Mouse (Mus musculus) intestine, embryonic 16.5 days (tissue): ENCODE measurements around the gene Mis18bp1. TPM values are rescaled to one million over a fixed set of nuclear protein-coding genes. Genes with fewer than 3 reads are reported as not detected.
A peak's percentile ranks its signal among the peaks of the same experiment; 100 is the strongest.
"Not testable (repeated sequence)": the region's sequence is repeated elsewhere in the genome, so short reads cannot be mapped to it uniquely, and the experiment has no call there.

Experiments used
- ATAC-seq: fragments of 200-750 bp; cut with Nextera tagmentation; 2 replicates; pipeline ENCODE4 v1.8.0; 2017; ENCODE audit warnings: moderate TSS enrichment, moderate library complexity
- H3K27ac ChIP-seq: fragments of 300-500 bp; sonication (generic); 2 replicates; pipeline ENCODE4 v1.5.1; 2014; ENCODE audit warnings: mild to moderate bottlenecking, low read length
- H3K27me3 ChIP-seq: fragments of 300-500 bp; sonication (generic); replicated peaks from 2 replicates; pipeline ENCODE4 v1.6.1; 2014; ENCODE audit warnings: low read length, control low read depth, mixed read lengths; ENCODE audit not compliant: control insufficient read depth, insufficient read depth
- H3K36me3 ChIP-seq: fragments of 300-500 bp; sonication (generic); 2 replicates; pipeline ENCODE4 v1.6.1; 2014; ENCODE audit warnings: low read length, control low read depth; ENCODE audit not compliant: control insufficient read depth, insufficient read depth
- H3K4me1 ChIP-seq: fragments of 300-500 bp; sonication (generic); 2 replicates; pipeline ENCODE4 v1.6.1; 2014; ENCODE audit warnings: low read length, control low read depth, mixed read lengths; ENCODE audit not compliant: control insufficient read depth, insufficient read depth
- H3K4me2 ChIP-seq: fragments of 300-500 bp; sonication (generic); 2 replicates; pipeline ENCODE4 v1.6.1; 2014; ENCODE audit warnings: low read depth, low read length, control low read depth
- H3K4me3 ChIP-seq: fragments of 300-500 bp; sonication (generic); 2 replicates; pipeline ENCODE4 v1.5.1; 2014; ENCODE audit warnings: mild to moderate bottlenecking, low read length
- H3K9ac ChIP-seq: fragments of 300-500 bp; sonication (generic); 2 replicates; pipeline ENCODE4 v1.6.1; 2014; ENCODE audit warnings: low read depth, low read length
- H3K9me3 ChIP-seq: fragments of 300-500 bp; sonication (generic); 2 replicates; pipeline ENCODE4 v1.6.1; 2016; ENCODE audit warnings: low read length, control low read depth; ENCODE audit not compliant: control insufficient read depth
- WGBS: fragments of 180-500 bp; shearing (Covaris S2); extraction: QIAGEN DNeasy Blood & Tissue Kit; methylation state at CpG from one replicate; pipeline ENCODE4 v1.1.7; 2014; 5-methylcytosine and 5-hydroxymethylcytosine counted together
- polyA plus RNA-seq: library from polyadenylated mRNA; unstranded; fragments of >200 nt; fragmentation: Nextera tagmentation; extraction: Ambion mirVana; gene quantifications from 2 replicates; pipeline ENCODE4 v1.2.1, GENCODE M21; 2015

Gene Mis18bp1
- 31.8 and 37.5 TPM in 2 replicates for polyA plus RNA-seq

DNA sequence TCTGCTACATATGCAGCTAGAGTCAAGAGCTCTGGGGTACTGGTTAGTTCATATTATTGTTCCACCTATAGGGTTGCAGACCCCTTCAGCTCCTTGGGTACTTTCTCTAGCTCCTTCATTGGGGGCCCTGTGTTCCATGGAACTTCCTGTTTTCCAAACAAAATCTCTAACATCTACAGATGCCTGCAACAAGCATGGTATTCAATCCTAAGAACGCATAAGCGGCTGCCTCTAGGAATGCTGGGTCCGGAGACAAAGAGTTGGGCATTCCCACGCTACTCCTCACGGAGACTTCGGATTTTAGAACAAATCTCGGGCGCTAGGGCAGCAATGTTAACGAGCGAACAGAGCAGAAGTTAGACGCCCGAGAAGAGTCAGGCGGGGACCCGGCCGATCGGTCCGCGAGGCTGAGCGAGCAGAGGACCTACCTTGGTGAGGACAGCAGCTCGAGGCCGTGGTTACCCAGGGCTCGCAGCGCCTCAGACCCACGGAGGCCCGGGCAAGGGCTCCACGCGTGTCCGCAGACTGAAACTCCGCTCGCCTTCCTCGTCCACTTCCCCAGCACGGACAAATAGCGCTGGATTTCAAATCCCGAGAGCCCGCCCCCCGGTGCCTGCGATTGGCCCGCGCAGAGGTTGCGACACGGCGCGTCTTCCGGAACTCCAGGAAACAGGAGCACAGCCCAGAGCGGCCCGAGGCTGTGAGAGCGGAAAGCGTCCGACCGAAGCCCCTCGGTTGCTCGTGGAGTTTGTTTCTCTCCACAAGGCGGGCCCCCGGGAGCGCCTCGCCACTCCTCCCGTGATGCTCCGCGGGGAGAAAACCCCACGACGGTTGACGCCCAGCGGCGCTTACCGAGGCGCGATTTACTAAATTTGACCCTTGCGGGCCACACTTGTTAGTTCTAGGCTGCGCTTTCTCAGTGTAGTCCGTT, at the start of gene Mis18bp1:
Mis18bp1 (minus strand) TSS at position 584 of the 931 bp plus-strand sequence.
- WGBS: under 1% methylated on average over 70 of the region's 70 CpGs
- H3K9ac ChIP-seq: peak within 1 kb of the TSS; percentile 85
- peak within 1 kb of the TSS; percentile 94 for H3K27ac ChIP-seq
- H3K27me3 ChIP-seq: no peaks in the 10 kb centered on the region
- peak; percentile 100 for ATAC-seq
- no peaks in the 10 kb centered on the region for H3K36me3 ChIP-seq
- H3K4me2 ChIP-seq: peak within 1 kb of the TSS; percentile 54
- H3K4me3 ChIP-seq: peak within 1 kb of the TSS; percentile 90
- H3K4me1 ChIP-seq: peaks cover 10% of the 10 kb centered on the region
- no peaks in the 10 kb centered on the region for H3K9me3 ChIP-seq

DNA sequence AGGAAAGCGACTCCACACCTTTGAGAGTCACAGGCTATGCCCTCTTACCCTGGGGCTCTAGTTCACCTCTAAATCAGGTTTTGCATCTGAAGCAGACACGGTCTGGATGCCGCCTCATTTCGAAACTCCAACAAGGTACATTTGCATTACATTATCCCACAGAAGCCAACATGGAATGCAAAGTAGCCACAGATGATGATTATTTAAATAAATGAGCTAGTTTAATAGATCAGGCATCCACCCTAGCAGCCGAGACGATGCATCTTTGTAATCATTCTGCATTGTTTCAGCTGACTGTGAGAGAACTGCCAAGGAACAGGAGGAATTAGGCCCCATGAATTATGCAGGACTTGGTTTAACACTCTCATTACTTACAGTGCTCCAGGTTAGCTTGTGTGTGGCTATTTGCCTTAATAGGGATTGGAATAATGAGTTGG, 44.0 kb upstream of the Mis18bp1 start:
- WGBS: 84% methylated on average over 6 of the region's 6 CpGs
- Histone ChIP-seq H3K36me3 (no peaks in the 10 kb centered on the region), H3K4me3 (no peak overlapping the region), H3K4me1 (no peaks in the 10 kb centered on the region), H3K4me2 (no peak overlapping the region), H3K27ac (no peak overlapping the region), H3K27me3 (no peaks in the 10 kb centered on the region), H3K9ac (no peak overlapping the region), H3K9me3 (no peaks in the 10 kb centered on the region)
- ATAC-seq: no peak

DNA sequence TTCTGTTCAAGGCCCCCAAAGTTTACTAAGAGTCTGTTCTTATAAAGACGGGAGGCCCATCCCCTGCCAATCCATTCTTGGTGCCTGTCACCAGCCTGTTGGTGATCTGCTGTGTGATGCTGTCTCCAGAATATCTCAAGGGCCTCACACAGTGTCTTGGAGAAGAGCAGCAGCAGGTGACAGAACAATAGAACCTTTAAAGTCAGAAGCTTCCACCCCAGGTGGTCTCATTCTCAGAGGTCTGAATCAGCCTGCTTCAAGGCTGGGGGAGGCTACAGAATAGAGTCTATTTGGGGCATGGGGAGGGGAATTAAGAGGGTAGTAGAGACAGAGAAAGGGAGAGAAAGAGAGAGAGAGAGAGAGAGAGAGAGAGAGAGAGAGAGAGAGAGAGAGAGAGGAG, 34.0 kb upstream of the Mis18bp1 start:
- Histone ChIP-seq H3K9ac (no peak overlapping the region), H3K4me1 (no peaks in the 10 kb centered on the region), H3K4me2 (no peak overlapping the region), H3K36me3 (no peaks in the 10 kb centered on the region), H3K27me3 (no peaks in the 10 kb centered on the region), H3K4me3 (no peak overlapping the region), H3K9me3 (no peaks in the 10 kb centered on the region), H3K27ac (no peak overlapping the region)
- 82% methylated on average over 1 of the region's 1 CpGs for WGBS
- ATAC-seq: no peak

DNA sequence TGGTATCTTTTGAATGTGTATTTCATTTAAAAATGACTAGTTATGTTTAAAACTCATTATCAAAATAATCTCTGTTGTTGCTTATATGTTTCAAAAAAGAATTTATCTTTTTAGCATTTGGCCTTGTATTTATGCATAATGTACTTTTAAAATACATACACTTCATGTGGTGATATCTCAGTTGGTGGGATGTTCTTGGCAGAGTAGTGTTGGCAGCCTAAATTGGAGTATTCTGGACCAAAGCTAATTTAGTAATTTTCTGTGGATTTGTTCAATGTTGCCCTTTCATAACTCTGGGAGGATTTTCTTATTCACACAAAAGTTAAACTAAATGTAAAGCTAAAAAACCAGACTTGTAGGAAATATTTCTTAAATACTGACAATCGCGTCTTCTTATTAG, 29.4 kb upstream of the Mis18bp1 start:
- H3K36me3 ChIP-seq: no peaks in the 10 kb centered on the region
- H3K9me3 ChIP-seq: no peaks in the 10 kb centered on the region
- ATAC-seq: no peak

DNA sequence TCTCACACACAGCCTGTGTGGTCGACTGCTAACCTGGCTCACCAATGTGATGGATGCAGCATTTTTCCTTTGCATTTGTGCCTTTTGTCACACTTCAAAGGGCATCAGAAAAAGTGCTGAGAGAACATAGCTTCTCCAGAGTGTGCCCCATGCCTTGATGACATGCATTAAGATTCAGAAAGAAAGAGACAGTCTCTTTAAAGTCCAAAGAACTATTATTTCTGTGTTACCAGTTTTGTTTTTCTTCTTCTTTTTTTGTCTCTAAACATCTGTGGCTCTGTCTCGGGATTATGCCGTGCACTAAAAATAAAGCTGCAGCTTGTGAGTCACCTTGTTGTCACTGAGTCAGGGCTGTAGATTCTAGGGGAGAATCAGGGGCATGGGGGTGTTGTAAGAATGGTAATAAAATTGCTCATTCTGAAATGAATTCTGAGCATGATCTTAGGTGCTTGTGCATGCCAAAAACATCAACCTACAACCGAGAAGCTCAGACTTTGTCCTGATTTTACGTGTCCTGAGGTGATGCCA, 21.7 kb upstream of the Mis18bp1 start:
- Histone ChIP-seq H3K9me3 (no peaks in the 10 kb centered on the region), H3K36me3 (no peaks in the 10 kb centered on the region), H3K27me3 (no peaks in the 10 kb centered on the region), H3K4me3 (no peak overlapping the region), H3K4me1 (no peaks in the 10 kb centered on the region), H3K27ac (no peak overlapping the region), H3K4me2 (no peak overlapping the region), H3K9ac (no peak overlapping the region)
- 52% methylated on average over 5 of the region's 5 CpGs for WGBS
- no peak for ATAC-seq

More for the DNA sequence above, 29.4 kb upstream of the Mis18bp1 start:
- H3K4me1 ChIP-seq: no peaks in the 10 kb centered on the region
- H3K4me2 ChIP-seq: no peak overlapping the region
- H3K9ac ChIP-seq: no peak overlapping the region
- no peak overlapping the region for H3K4me3 ChIP-seq
- 98% methylated on average over 2 of the region's 2 CpGs for WGBS
- no peaks in the 10 kb centered on the region for H3K27me3 ChIP-seq
- no peak overlapping the region for H3K27ac ChIP-seq

DNA sequence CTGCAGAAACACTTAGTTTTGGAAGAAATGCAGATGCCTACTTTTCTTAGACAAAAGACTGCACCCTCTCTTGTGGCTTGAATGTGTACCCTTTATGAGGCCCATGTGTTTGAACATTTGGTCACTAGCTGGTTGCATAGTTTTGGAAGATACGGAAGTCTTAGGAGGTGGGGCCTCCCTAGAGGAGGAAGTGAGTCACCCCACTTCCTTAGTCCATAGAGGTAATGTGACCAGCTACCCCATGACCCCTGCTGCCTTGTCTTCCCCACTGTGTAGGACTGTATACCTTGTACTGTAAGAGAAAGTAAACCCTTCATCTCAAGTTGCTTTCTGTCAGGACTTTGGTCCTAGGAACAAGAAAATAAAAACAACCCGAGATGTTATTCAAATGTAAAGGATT, 16.8 kb upstream of the Mis18bp1 start:
- H3K9me3 ChIP-seq: no peaks in the 10 kb centered on the region
- no peaks in the 10 kb centered on the region for H3K4me1 ChIP-seq
- no peak overlapping the region for H3K4me3 ChIP-seq
- no peaks in the 10 kb centered on the region for H3K27me3 ChIP-seq
- H3K4me2 ChIP-seq: no peak overlapping the region
- no peak for ATAC-seq
- no peak overlapping the region for H3K9ac ChIP-seq
- no peaks in the 10 kb centered on the region for H3K36me3 ChIP-seq
- WGBS: 84% methylated on average over 2 of the region's 2 CpGs
- H3K27ac ChIP-seq: no peak overlapping the region

DNA sequence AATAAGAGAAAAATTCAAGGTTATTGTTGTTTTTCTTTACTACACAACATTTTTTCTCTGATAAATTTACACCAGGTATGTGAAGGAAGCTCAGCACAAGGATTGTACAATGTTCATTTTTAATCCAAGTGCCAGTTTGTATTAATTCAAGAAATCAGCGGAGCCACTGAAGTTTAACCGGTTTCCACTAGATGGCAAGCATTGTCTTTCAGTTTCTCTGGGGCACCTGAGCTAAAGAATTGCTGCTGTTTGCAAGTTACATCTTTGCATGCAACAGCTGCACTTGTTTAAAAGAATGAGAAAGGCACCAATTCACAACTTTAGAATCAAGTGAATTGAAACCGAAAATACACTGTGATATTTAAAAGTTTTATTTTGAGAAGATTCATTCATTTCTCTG, 15.0 kb upstream of the Mis18bp1 start:
- Histone ChIP-seq H3K27ac (no peak overlapping the region), H3K4me3 (no peak overlapping the region), H3K9me3 (no peaks in the 10 kb centered on the region), H3K4me1 (no peaks in the 10 kb centered on the region), H3K4me2 (no peak overlapping the region), H3K27me3 (no peaks in the 10 kb centered on the region), H3K9ac (no peak overlapping the region), H3K36me3 (no peaks in the 10 kb centered on the region)
- 58% methylated on average over 3 of the region's 3 CpGs for whole genome bisulfite sequencing
- no peak for ATAC-seq

DNA sequence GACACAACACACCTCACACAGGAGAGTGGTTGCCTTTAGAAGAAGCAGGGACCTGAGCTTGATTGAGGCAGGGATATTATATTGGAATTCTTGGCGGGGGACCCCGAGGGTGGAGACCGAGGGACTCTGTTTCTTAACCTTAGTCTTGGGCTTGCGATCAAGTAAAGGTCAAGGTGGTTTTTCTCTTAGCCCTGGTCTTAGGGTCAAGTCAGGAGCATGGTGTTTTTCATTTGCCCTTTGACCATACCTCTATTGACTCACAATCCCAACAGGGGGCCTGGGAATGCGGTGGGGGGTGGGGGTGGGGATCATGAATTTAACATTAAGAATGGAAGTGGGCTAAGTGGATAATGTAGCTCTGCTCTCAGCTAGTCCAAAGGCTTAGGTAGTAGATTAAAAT, 1.3 kb upstream of the Mis18bp1 start:
- Histone ChIP-seq H3K9me3 (no peaks in the 10 kb centered on the region), H3K4me1 (peaks cover 10% of the 10 kb centered on the region), H3K27me3 (no peaks in the 10 kb centered on the region), H3K4me2 (no peak overlapping the region), H3K4me3 (no peak overlapping the region), H3K27ac (no peak overlapping the region), H3K9ac (no peak overlapping the region), H3K36me3 (no peaks in the 10 kb centered on the region)
- 92% methylated on average over 5 of the region's 5 CpGs for WGBS
- no peak for ATAC-seq

DNA sequence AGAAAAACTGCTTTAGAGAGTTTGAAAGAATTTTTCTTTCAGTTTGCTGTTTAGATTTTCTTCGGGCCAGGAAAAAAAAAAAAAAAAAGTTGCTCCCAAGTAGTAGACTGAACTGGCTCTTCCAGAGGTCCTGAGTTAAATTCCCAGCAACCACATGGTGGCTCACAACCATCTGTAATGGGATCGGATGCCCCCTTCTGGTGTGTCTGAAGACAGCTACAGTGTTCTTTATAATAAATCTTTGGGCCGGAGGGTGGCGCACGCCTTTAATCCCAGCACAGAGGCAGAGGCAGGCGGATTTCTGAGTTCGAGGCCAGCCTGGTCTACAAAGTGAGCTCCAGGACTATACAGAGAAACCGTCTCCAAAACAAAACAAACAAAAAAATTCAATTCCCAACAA, 555 bp upstream of the Mis18bp1 start:
- H3K9me3 ChIP-seq, H3K27me3 ChIP-seq, H3K36me3 ChIP-seq: not testable (repeated sequence)
- H3K4me2 ChIP-seq: peak overlapping the region; percentile 36
- H3K4me1 ChIP-seq: peaks cover 10% of the 10 kb centered on the region
- peak; percentile 65 for ATAC-seq
- peak overlapping the region; percentile 85; the same call in 1 of the 2 replicates for H3K9ac ChIP-seq
- peak overlapping the region; percentile 90 for H3K4me3 ChIP-seq
- peak overlapping the region; percentile 94 for H3K27ac ChIP-seq
- 24% methylated on average over 8 of the region's 8 CpGs for WGBS
